Mouse (Mus musculus) lung, postnatal 0 days (tissue): ENCODE results near the gene Scgb1a1.

Experiments
- CTCF ChIP-seq: IDR thresholded peaks from 2 replicates; pipeline ENCODE4 v1.5.1; 2016; ENCODE audit warnings: antibody characterized with exemption, mild to moderate bottlenecking
- EP300 ChIP-seq: IDR thresholded peaks from 2 replicates; pipeline ENCODE4 v1.6.1; 2016; ENCODE audit warnings: antibody characterized with exemption, mild to moderate bottlenecking, control low read depth

DNA sequence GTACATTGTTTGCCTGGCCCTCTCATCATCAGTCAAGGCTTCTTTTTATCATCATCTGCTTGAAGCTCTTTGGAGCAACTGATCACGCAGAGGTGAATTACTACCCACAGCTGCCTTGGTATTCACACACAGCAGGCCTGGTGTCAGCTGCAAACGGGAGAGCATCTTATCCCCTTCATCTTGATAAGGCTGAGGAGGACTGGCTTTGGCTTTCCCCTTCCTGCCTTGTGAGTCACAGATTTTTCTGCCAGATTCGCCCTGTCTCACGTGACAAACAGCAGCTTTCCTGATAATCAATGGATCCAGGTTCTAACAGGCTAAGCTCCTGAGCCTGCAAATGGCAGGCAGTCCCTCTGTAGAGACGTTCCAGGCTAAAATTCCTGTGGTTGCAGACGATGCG lies 7.8 kb downstream of the Scgb1a1 start:
- TF ChIP-seq CTCF (no peak), EP300 (no peak)
